Mouse (Mus musculus) thymus, adult 2 months (tissue): ENCODE measurements around the gene Wipf2. TPM values are rescaled to one million over a fixed set of nuclear protein-coding genes. Genes with fewer than 3 reads are reported as not detected.

Experiments used
- DNase-seq: peaks from one replicate; pipeline ENCODE4 v3.0.0; 2021
- H3K27ac ChIP-seq: fragments of 200-500 bp; 2 replicates; pipeline ENCODE4 v1.5.1; 2012; ENCODE audit warnings: low read length, control low read depth; ENCODE audit not compliant: control insufficient read depth, insufficient read depth
- H3K27me3 ChIP-seq: fragments of 200-500 bp; 2 replicates; pipeline ENCODE4 v1.6.1; 2012; ENCODE audit warnings: mild to moderate bottlenecking, low read length, moderate library complexity, mixed read lengths; ENCODE audit not compliant: control insufficient read depth, insufficient read depth
- H3K36me3 ChIP-seq: fragments of 200-500 bp; 2 replicates; pipeline ENCODE4 v1.6.1; 2012; ENCODE audit warnings: mild to moderate bottlenecking, low read length, moderate library complexity; ENCODE audit not compliant: control insufficient read depth, insufficient read depth
- H3K4me1 ChIP-seq: fragments of 200-500 bp; replicated peaks from 2 replicates; pipeline ENCODE4 v1.6.1; 2012; ENCODE audit warnings: low read length; ENCODE audit not compliant: control insufficient read depth, insufficient read depth
- H3K4me3 ChIP-seq: fragments of 200-500 bp; 2 replicates; pipeline ENCODE4 v1.5.1; 2012; ENCODE audit warnings: mild to moderate bottlenecking, low read length, control low read depth, moderate library complexity; ENCODE audit not compliant: control insufficient read depth, insufficient read depth
- CTCF ChIP-seq: fragments of 200-500 bp; IDR thresholded peaks from 2 replicates; pipeline ENCODE4 v1.5.1; 2012; ENCODE audit warnings: mild to moderate bottlenecking, control low read depth, low read length, moderate library complexity, borderline replicate concordance; ENCODE audit not compliant: control insufficient read depth, poor library complexity, insufficient read depth; ENCODE audit errors: extremely low read depth
- POLR2A ChIP-seq: fragments of 200-500 bp; IDR thresholded peaks from 2 replicates; pipeline ENCODE4 v1.6.1; 2012; ENCODE audit warnings: mild to moderate bottlenecking, low read length, control low read depth, moderate library complexity; ENCODE audit not compliant: control insufficient read depth, poor library complexity, insufficient read depth; ENCODE audit errors: extremely low read depth
- WGBS: fragments of 180-500 bp; shearing (Covaris S2); methylation state at CpG from one replicate; pipeline ENCODE4 v1.1.7; 2018; 5-methylcytosine and 5-hydroxymethylcytosine counted together
- polyA plus RNA-seq: library from polyadenylated mRNA; depleted of rRNA; stranded (reverse); fragments of >200 nt; gene quantifications from 2 replicates; pipeline ENCODE4 v1.2.3, GENCODE M21; 2012

Wipf2 gene
- polyA plus RNA-seq, 1 experiment: 23.9 TPM

GRCm38 (mm10) chr11:98949242-98949957 is 86.0 kb downstream of the Wipf2 start:
- TF ChIP-seq POLR2A (no peak), CTCF (no peak)
- DNase-seq: no peak
- H3K4me3 ChIP-seq: no peak overlapping the region
- H3K36me3 ChIP-seq: no peaks in the 10 kb centered on the region
- H3K27me3 ChIP-seq: no peaks in the 10 kb centered on the region
- 61% methylated on average over 12 of the region's 12 CpGs for WGBS
- H3K27ac ChIP-seq: no peak overlapping the region
- peaks cover 83% of the 10 kb centered on the region for H3K4me1 ChIP-seq

GRCm38 (mm10) chr11:98949958-98950460 is 86.6 kb downstream of the Wipf2 start:
- peaks cover 83% of the 10 kb centered on the region for H3K4me1 ChIP-seq

GRCm38 (mm10) chr11:98950484-98950883 is 87.0 kb downstream of the Wipf2 start:
- DNase-seq: no peak
- Histone ChIP-seq H3K27me3 (no peaks in the 10 kb centered on the region), H3K4me3 (no peak overlapping the region), H3K27ac (no peak overlapping the region), H3K4me1 (peaks cover 83% of the 10 kb centered on the region), H3K36me3 (no peaks in the 10 kb centered on the region)
- 67% methylated on average over 9 of the region's 9 CpGs for WGBS
- TF ChIP-seq POLR2A (no peak), CTCF (no peak)

More at GRCm38 (mm10) chr11:98949958-98950460, 86.6 kb downstream of the Wipf2 start:
- TF ChIP-seq POLR2A: no peak
- no peak for TF ChIP-seq CTCF
- Histone ChIP-seq H3K4me3 (no peak overlapping the region), H3K36me3 (no peaks in the 10 kb centered on the region), H3K27me3 (no peaks in the 10 kb centered on the region), H3K27ac (no peak overlapping the region)
- 60% methylated on average over 7 of the region's 7 CpGs for WGBS
- no peak for DNase-seq

GRCm38 (mm10) chr11:98951026-98951906 is 87.8 kb downstream of the Wipf2 start:
- Histone ChIP-seq H3K27ac (no peak overlapping the region), H3K4me1 (peaks cover 80% of the 10 kb centered on the region), H3K36me3 (no peaks in the 10 kb centered on the region), H3K4me3 (no peak overlapping the region), H3K27me3 (no peaks in the 10 kb centered on the region)
- WGBS: 83% methylated on average over 16 of the region's 16 CpGs
- DNase-seq: no peak
- no peak for TF ChIP-seq CTCF
- TF ChIP-seq POLR2A: no peak

GRCm38 (mm10) chr11:98952111-98952510 is 88.7 kb downstream of the Wipf2 start:
- Histone ChIP-seq H3K27ac (no peak overlapping the region), H3K36me3 (no peaks in the 10 kb centered on the region), H3K27me3 (no peaks in the 10 kb centered on the region), H3K4me1 (peaks cover 77% of the 10 kb centered on the region), H3K4me3 (no peak overlapping the region)
- TF ChIP-seq CTCF: no peak
- no peak for TF ChIP-seq POLR2A
- DNase-seq: no peak
- WGBS: 92% methylated on average over 1 of the region's 1 CpGs

- H3K4me3 ChIP-seq: no peak overlapping the region
- peaks cover 71% of the 10 kb centered on the region for H3K4me1 ChIP-seq
- no peaks in the 10 kb centered on the region for H3K27me3 ChIP-seq
- 43% methylated on average over 2 of the region's 2 CpGs for WGBS
- TF ChIP-seq CTCF (no peak), POLR2A (no peak)
- no peak overlapping the region for H3K27ac ChIP-seq
- no peaks in the 10 kb centered on the region for H3K36me3 ChIP-seq
- no peak for DNase-seq
Measured at GRCm38 (mm10) chr11:98952736-98953135, 89.3 kb downstream of the Wipf2 start.
